Mouse (Mus musculus): ENCODE measurements around the gene Tardbp.
A peak's percentile ranks its signal among the peaks of the same experiment; 100 is the strongest.

GRCm38 (mm10) chr4:148607758-148608157 is 19.1 kb downstream of the Tardbp start:
- TF ChIP-seq CTCF (IDR thresholded peaks at IDR 0.05; ENCODE audit: low read depth) (peak; percentile 95), EP300 (IDR thresholded peaks at IDR 0.05; ENCODE audit: low read depth) (no peak)
